Mouse (Mus musculus) hematopoietic multipotent progenitor cell, adult 10-12 weeks (in vitro differentiated cells): Measurements from ENCODE around the gene Slc25a13. TPM values are rescaled to one million over a fixed set of nuclear protein-coding genes. Genes with fewer than 3 reads are reported as not detected.

Experiments used
- polyA plus RNA-seq: library from polyadenylated mRNA; stranded (reverse); fragments of >175 nt; gene quantifications from 2 replicates; pipeline ENCODE4 v1.2.3, GENCODE M21; 2012; ENCODE audit warnings: low replicate concordance

Gene Slc25a13
- polyA plus RNA-seq: 0.29 and 0.98 TPM in 2 replicates

GRCm38 (mm10) chr6:6216507-6217285 lies at the start of gene Slc25a13:
Gene Slc25a13 (minus strand): TSS chr6:6217173.

